Mouse (Mus musculus): ENCODE measurements around the gene Sec14l3. TPM values are rescaled to one million over a fixed set of nuclear protein-coding genes. Genes with fewer than 3 reads are reported as not detected.

The Sec14l3 gene
- polyA plus RNA-seq, 1 experiment from 2014 or later = not detected

- H3K4me3 ChIP-seq = no peak overlapping the region
- H3K27me3 ChIP-seq (replicated peaks; ENCODE audit: low read depth, poor library complexity, severe bottlenecking) = no peaks in the 10 kb centered on the region
- 90% methylated on average over 1 of the region's 1 CpGs for WGBS
- H3K9me3 ChIP-seq = peaks cover 6% of the 10 kb centered on the region; the same call in 1 of the 2 replicates
- no peak overlapping the region for H3K27ac ChIP-seq (replicated peaks)
- peaks cover 5% of the 10 kb centered on the region; the same call in 1 of the 2 replicates for H3K4me1 ChIP-seq
- no peaks in the 10 kb centered on the region for H3K36me3 ChIP-seq (replicated peaks)
- DNase-seq (ENCODE audit: low spot score) = no peak
Observed at GRCm38 (mm10) chr11:4127059-4127458, 62.4 kb downstream of the Sec14l3 start.

Other genes starting within 250 kb of the Sec14l3 start
- 0.82 and 1.2 TPM in 2 replicates for gene Osbp2, start 200.9 kb upstream of the Sec14l3 start, polyA plus RNA-seq (2016; fragmentation: Nextera tagmentation; extraction: Ambion mirVana)
- 0.61 and 0.97 TPM in 2 replicates for gene 4921536K21Rik, start 169.7 kb upstream of the Sec14l3 start, polyA plus RNA-seq (2016; fragmentation: Nextera tagmentation; extraction: Ambion mirVana)
- 16.6 and 17.0 TPM in 2 replicates for gene Dusp18, start 169.6 kb upstream of the Sec14l3 start, polyA plus RNA-seq (2016; fragmentation: Nextera tagmentation; extraction: Ambion mirVana)
- 3.1 and 3.5 TPM in 2 replicates for gene Slc35e4, start 150.2 kb upstream of the Sec14l3 start, polyA plus RNA-seq (2016; fragmentation: Nextera tagmentation; extraction: Ambion mirVana)
- gene Tcn2, start 132.7 kb upstream of the Sec14l3 start, polyA plus RNA-seq (2016; fragmentation: Nextera tagmentation; extraction: Ambion mirVana) = 23.7 and 23.9 TPM in 2 replicates
- gene Pes1, start 100.9 kb upstream of the Sec14l3 start, polyA plus RNA-seq (2016; fragmentation: Nextera tagmentation; extraction: Ambion mirVana) = 108 and 119 TPM in 2 replicates
- gene 4930556J24Rik, start 88.1 kb upstream of the Sec14l3 start, polyA plus RNA-seq (2016; fragmentation: Nextera tagmentation; extraction: Ambion mirVana) = 0.37 and 0.52 TPM in 2 replicates
- gene Gal3st1, start 81.2 kb upstream of the Sec14l3 start, polyA plus RNA-seq (2016; fragmentation: Nextera tagmentation; extraction: Ambion mirVana) = 0.55 and 0.58 TPM in 2 replicates
- 0.29 TPM in 1 of 2 replicates, not detected in the other for gene Sec14l4, start 33.4 kb upstream of the Sec14l3 start, polyA plus RNA-seq (2016; fragmentation: Nextera tagmentation; extraction: Ambion mirVana)
- gene Mtfp1, start 30.6 kb downstream of the Sec14l3 start, polyA plus RNA-seq (2016; fragmentation: Nextera tagmentation; extraction: Ambion mirVana) = 14.6 and 15.6 TPM in 2 replicates
- 1.7 and 2.0 TPM in 2 replicates for gene Sec14l2, start 58.6 kb downstream of the Sec14l3 start, polyA plus RNA-seq (2016; fragmentation: Nextera tagmentation; extraction: Ambion mirVana)
- 21.2 and 22.8 TPM in 2 replicates for gene Rnf215, start 70.4 kb downstream of the Sec14l3 start, polyA plus RNA-seq (2016; fragmentation: Nextera tagmentation; extraction: Ambion mirVana)
- 7.2 and 8.0 TPM in 2 replicates for gene Ccdc157, start 95.5 kb downstream of the Sec14l3 start, polyA plus RNA-seq (2016; fragmentation: Nextera tagmentation; extraction: Ambion mirVana)
- gene Sf3a1, start 95.5 kb downstream of the Sec14l3 start, polyA plus RNA-seq (2016; fragmentation: Nextera tagmentation; extraction: Ambion mirVana) = 102 and 105 TPM in 2 replicates
- gene Tbc1d10a, start 121.9 kb downstream of the Sec14l3 start, polyA plus RNA-seq (2016; fragmentation: Nextera tagmentation; extraction: Ambion mirVana) = 27.4 and 31.0 TPM in 2 replicates
- gene Castor1, start 153.4 kb downstream of the Sec14l3 start, polyA plus RNA-seq (2016; fragmentation: Nextera tagmentation; extraction: Ambion mirVana) = 2.2 and 2.4 TPM in 2 replicates
- gene Osm, start 171.6 kb downstream of the Sec14l3 start, polyA plus RNA-seq (2016; fragmentation: Nextera tagmentation; extraction: Ambion mirVana) = not detected in 2 replicates
- gene Lif, start 192.7 kb downstream of the Sec14l3 start, polyA plus RNA-seq (2016; fragmentation: Nextera tagmentation; extraction: Ambion mirVana) = 0.09 and 0.36 TPM in 2 replicates

Data from embryonic facial prominence, embryonic 10.5 days (tissue).